Mouse (Mus musculus) c-Kit-negative CD71-positive TER-119-positive erythroid progenitor cells, embryonic 14.5 days (primary cell): ENCODE data around the gene Olfr267.

Experiments used
- DNase-seq: peaks from one replicate; pipeline ENCODE4 v3.0.0-alpha.2; 2013; ENCODE audit warnings: low read depth, low spot score

The Olfr267 gene

GRCm38 (mm10) chr4:58787616-58788015, at the start of gene Olfr267:
Gene Olfr267, minus strand, starts transcription at chr4:58787716.
- DNase-seq, result no peak

GRCm38 (mm10) chr4:58832908-58833307, 45.4 kb upstream of the Olfr267 start:
- no peak for DNase-seq

GRCm38 (mm10) chr4:58825921-58826320, 38.4 kb upstream of the Olfr267 start:
- no peak for DNase-seq

- no peak for DNase-seq
Measured at GRCm38 (mm10) chr4:58786659-58787058, 857 bp downstream of the Olfr267 start.

- no peak for DNase-seq
Measured at GRCm38 (mm10) chr4:58763417-58763816, 24.1 kb downstream of the Olfr267 start.

- no peak for DNase-seq
Measured at GRCm38 (mm10) chr4:58749510-58749909, 38.0 kb downstream of the Olfr267 start.

GRCm38 (mm10) chr4:58749101-58749500, 38.4 kb downstream of the Olfr267 start:
- no peak for DNase-seq

GRCm38 (mm10) chr4:58745583-58746222, 41.8 kb downstream of the Olfr267 start:
- DNase-seq, result no peak

GRCm38 (mm10) chr4:58736867-58737633, 50.5 kb downstream of the Olfr267 start:
- no peak for DNase-seq
